Mouse (Mus musculus) ES-E14 (cell line): ENCODE measurements around the gene Ppp4r1.

Experiments
- CHD2 ChIP-seq: IDR thresholded peaks from 2 replicates; pipeline ENCODE4 v1.6.1; 2014; ENCODE audit warnings: mild to moderate bottlenecking, low read depth, low read length, inconsistent platforms
- HCFC1 ChIP-seq: IDR thresholded peaks from 2 replicates; pipeline ENCODE4 v1.6.1; 2012; ENCODE audit warnings: low read length, inconsistent platforms, borderline replicate concordance; ENCODE audit not compliant: insufficient read depth
- MAFK ChIP-seq: IDR thresholded peaks from 2 replicates; pipeline ENCODE4 v1.6.1; 2014; ENCODE audit warnings: mild to moderate bottlenecking, low read depth, low read length, inconsistent platforms; ENCODE audit not compliant: insufficient read depth
- ZC3H11A ChIP-seq: IDR thresholded peaks from 2 replicates; pipeline ENCODE4 v1.6.1; 2012; ENCODE audit warnings: low read depth, mild to moderate bottlenecking, inconsistent platforms, low read length, borderline replicate concordance
- ZNF384 ChIP-seq: IDR thresholded peaks from 2 replicates; pipeline ENCODE4 v1.6.1; 2012; ENCODE audit warnings: low read depth, low read length, inconsistent platforms

GRCm38 (mm10) chr17:65783182-65784161 is 1.1 kb downstream of the Ppp4r1 start:
- no peak for TF ChIP-seq ZC3H11A
- no peak for TF ChIP-seq CHD2
- TF ChIP-seq ZNF384 = no peak
- no peak for TF ChIP-seq HCFC1
- no peak for TF ChIP-seq MAFK
